Mouse (Mus musculus) megakaryocyte, embryonic 14.5 days (primary cell): ENCODE measurements around the gene Fggy.

ENCODE experiments used
- FLI1 ChIP-seq: IDR thresholded peaks from 2 replicates; pipeline ENCODE4 v1.6.1; 2012; ENCODE audit warnings: low read length, inconsistent platforms, mixed read lengths
- GATA1 ChIP-seq: IDR thresholded peaks from 3 replicates; pipeline ENCODE4 v1.6.1; 2012; ENCODE audit warnings: mixed read lengths, low read length, inconsistent platforms, borderline replicate concordance

DNA sequence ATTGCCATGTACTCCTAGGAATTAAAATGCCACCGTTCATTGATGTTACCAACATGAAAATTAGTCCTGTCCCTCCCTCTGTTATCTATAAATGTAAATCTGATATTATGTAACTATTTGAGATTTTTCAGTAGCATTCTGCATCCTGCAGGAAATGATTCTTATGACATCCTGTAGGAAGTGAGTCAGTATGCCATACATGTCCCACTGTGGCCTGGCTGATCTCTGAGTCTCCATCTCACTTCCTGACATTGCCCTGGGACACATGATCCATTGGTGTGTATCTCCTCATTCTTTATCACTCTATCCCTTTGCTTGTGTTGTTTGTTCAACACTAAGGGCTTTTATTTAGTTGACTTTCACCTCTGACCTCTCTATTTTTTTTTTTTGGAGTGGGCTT is 110.3 kb downstream of the Fggy start:
- TF ChIP-seq GATA1: no peak
- TF ChIP-seq FLI1: no peak
